Mouse (Mus musculus): ENCODE results near the gene Mybphl.

Gene Mybphl

DNA sequence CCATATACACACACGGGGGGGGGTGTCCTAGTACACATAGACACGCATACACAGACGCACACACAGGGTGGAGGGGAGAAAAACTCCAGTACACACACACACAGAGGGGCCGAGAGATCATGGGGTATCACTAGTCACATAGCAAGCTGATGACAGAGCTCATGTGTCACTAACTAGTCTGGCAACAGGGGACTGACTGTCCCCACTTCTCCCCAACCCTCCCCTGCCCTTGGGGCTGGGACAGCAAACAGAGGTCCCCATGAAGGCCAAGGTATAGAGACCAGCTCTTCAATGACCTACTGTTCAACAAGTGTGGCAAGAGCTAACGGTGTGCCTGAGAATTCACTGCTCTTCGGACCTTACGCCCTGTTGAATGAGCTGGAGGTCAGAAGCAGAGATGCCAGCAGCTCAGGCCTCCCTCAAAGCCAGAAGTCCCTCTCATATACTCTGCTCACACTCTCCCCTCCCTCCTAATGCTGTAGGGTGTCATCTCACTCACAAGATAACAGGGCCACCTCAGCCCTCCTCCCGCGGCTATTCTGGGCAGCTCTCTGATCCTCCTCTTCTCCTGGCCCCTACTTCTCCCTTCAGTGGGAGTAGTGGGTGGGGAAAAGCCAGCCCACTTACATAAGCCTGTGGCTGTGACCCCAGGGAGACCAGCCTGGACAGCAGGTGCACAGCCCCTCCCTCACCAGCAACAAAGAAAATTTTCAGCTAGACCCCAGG is at the start of gene Mybphl:
Gene Mybphl, plus strand, starts transcription at position 642 of the 726 bp plus-strand sequence.
- DNase-seq (ENCODE audit: low read depth, low spot score), result no peak

- DNase-seq (ENCODE audit: low read depth, low spot score), result no peak
Measured at GRCm38 (mm10) chr3:108318517-108318916, 46.2 kb upstream of the Mybphl start.

GRCm38 (mm10) chr3:108321671-108322070 is 43.0 kb upstream of the Mybphl start:
- no peak for DNase-seq (ENCODE audit: low read depth, low spot score)

- no peak for DNase-seq (ENCODE audit: low read depth, low spot score)
Measured at GRCm38 (mm10) chr3:108322136-108322535, 42.6 kb upstream of the Mybphl start.

DNA sequence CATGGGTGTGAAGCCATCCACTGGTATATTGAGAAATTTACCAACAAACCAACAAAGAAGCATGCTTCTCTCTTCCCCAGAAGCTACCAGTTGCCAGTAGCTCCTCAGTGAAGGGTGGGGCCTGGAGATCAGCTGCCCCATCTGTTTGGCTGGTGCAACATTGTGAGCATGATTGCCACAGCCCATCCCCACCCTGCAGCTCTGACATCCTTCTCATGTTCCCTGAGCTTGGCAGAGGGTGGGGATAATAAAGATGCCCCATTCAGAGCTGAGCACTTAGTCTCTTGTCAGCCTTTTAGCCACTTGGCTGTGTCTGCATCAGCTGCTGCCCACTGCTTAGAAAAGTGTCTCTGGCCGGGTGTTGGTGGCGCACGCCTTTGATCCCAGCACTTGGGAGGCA is 41.7 kb upstream of the Mybphl start:
- DNase-seq (ENCODE audit: low read depth, low spot score), result no peak

DNA sequence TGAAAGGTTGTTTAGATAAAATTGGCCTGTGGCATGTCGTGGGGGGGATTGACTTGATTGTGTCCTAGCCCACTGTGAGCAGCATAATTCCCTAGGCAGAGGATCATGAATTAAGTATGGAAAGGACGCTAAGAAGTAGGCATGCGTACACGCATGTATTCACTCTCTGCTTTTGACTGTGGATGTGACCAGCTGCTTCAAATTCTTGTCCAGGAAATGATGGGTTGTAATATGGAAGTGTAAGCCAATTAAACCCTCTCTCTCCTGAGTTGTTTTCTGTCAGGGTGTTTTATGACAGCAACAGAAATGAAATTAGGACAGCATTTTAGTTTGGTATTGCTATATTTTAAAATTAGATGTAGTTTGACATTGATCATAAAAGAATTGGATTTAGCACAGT is 39.9 kb upstream of the Mybphl start:
- DNase-seq (ENCODE audit: low read depth, low spot score), result no peak

DNA sequence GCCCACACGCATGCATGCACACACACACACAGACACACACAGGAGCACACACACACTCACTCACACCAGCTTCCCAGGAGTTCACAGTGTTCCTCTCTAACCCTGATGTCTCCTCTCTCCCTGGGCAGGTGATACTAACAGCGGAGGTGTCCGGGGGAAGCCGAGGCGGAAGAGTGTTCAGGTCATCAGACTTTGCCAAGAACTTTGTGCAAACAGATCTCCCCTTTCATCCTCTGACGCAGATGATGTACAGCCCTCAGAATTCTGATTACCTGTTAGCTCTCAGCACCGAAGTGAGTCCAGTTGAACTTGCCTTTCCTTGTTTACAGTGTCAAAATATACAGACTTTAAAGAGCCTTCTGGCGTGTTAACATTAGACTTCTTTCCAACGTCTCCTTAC is 39.2 kb upstream of the Mybphl start:
- no peak for DNase-seq (ENCODE audit: low read depth, low spot score)

GRCm38 (mm10) chr3:108327275-108327674 is 37.4 kb upstream of the Mybphl start:
- DNase-seq (ENCODE audit: low read depth, low spot score), result no peak

DNA sequence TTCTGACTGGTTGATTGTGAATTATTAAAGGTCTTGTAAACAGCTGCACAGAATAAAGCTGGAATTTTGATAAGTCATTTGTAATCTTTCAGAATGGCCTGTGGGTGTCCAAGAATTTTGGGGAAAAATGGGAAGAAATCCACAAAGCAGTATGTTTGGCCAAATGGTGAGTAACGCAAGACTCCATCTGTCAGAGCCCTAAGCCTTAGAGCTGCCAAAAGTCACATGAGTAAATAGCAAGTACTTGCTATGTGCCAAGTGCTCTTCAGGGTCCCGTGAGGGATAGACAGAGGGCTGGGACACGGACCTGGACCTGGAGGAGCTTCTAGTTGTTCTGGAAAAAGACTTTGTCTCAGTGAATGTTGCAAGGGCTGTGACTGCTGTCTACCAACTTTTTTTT is 36.8 kb upstream of the Mybphl start:
- no peak for DNase-seq (ENCODE audit: low read depth, low spot score)

DNA sequence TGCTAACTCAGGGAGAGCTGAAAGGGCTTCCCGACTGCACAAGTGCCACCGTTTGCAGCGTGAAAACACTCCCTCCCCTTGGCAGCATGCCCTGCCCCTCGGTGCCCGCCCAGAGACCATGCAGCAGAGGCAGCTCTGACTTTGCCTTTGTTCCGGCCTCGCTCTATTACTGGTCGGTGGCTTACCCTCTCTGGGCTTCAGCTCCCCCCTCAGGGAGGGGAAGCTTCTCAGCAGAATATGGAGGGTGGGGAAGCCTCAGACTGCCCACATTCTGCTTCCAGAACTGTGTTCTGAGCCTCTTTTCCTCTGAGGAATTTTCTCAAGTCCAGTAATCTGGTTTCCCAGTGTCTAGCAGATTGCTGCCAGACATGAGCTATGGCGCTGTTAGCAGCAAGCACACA is 36.3 kb upstream of the Mybphl start:
- DNase-seq (ENCODE audit: low read depth, low spot score), result no peak

- no peak for DNase-seq (ENCODE audit: low read depth, low spot score)
Measured at GRCm38 (mm10) chr3:108330812-108331211, 33.9 kb upstream of the Mybphl start.

- no peak for DNase-seq (ENCODE audit: low read depth, low spot score)
Measured at GRCm38 (mm10) chr3:108336878-108337277, 27.8 kb upstream of the Mybphl start.

- no peak for DNase-seq (ENCODE audit: low read depth, low spot score)
Measured at GRCm38 (mm10) chr3:108341040-108341439, 23.7 kb upstream of the Mybphl start.

- DNase-seq (ENCODE audit: low read depth, low spot score), result no peak
Measured at GRCm38 (mm10) chr3:108342185-108342584, 22.5 kb upstream of the Mybphl start.

GRCm38 (mm10) chr3:108345855-108346254 is 18.9 kb upstream of the Mybphl start:
- DNase-seq (ENCODE audit: low read depth, low spot score), result no peak

GRCm38 (mm10) chr3:108348376-108348775 is 16.3 kb upstream of the Mybphl start:
- DNase-seq (ENCODE audit: low read depth, low spot score), result no peak

- no peak for DNase-seq (ENCODE audit: low read depth, low spot score)
Measured at GRCm38 (mm10) chr3:108355245-108355644, 9.5 kb upstream of the Mybphl start.

DNA sequence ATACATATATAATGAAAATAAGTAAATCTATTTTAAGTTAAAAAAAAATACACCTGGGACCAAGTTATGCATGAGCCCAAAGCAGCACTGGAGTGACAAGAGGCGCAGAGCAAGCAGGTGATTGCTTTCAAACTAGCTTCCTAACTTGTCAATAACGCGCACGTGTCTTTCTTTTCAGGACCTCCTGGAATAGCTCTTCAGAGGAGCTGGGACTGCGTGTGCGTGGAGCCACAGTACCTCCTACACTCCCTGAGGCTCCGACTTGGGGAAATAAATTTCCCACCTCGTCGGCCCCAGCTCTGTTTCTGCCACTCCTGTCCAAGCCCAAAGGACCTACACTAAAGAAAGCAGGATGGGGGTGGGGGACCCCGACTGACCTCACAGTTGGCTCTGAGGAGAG is 7.7 kb upstream of the Mybphl start:
- DNase-seq (ENCODE audit: low read depth, low spot score), result no peak

- DNase-seq (ENCODE audit: low read depth, low spot score), result no peak
Measured at GRCm38 (mm10) chr3:108358445-108358844, 6.3 kb upstream of the Mybphl start.

GRCm38 (mm10) chr3:108360894-108361293 is 3.8 kb upstream of the Mybphl start:
- no peak for DNase-seq (ENCODE audit: low read depth, low spot score)

DNA sequence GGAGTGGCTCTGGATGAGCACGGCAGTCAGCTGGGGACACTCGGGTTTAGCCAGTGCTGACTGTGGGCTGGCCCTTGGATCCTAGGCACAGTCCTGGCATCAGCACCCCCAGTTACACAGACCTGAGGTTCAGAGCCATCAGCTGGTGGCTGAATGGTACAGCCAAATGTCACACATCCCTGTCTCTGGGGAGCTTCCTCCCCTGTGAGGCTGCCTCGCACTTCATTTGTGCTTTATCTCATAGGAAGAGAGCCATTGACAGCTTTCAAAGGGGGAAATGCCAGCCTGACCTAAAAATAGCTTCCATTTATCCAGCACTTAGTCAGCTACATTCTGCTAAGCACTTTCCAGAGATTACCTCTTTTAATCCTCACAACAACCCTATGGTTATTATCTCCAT is 1.1 kb upstream of the Mybphl start:
- peak; percentile 69 for DNase-seq (ENCODE audit: low read depth, low spot score)

- DNase-seq (ENCODE audit: low read depth, low spot score), result no peak
Measured at GRCm38 (mm10) chr3:108367173-108367572, 2.5 kb downstream of the Mybphl start.

GRCm38 (mm10) chr3:108367828-108368227 is 3.1 kb downstream of the Mybphl start:
- no peak for DNase-seq (ENCODE audit: low read depth, low spot score)

- no peak for DNase-seq (ENCODE audit: low read depth, low spot score)
Measured at GRCm38 (mm10) chr3:108368721-108369120, 4.0 kb downstream of the Mybphl start.
